Mouse (Mus musculus) urinary bladder, adult 2 months (tissue): Measurements from ENCODE around the gene Pex11g. TPM values are rescaled to one million over a fixed set of nuclear protein-coding genes. Genes with fewer than 3 reads are reported as not detected.

Source experiments
- DNase-seq: peaks from one replicate; pipeline ENCODE4 v3.0.0; 2022; ENCODE audit warnings: low spot score
- polyA plus RNA-seq: library from polyadenylated mRNA; depleted of rRNA; stranded (reverse); fragments of >200 nt; gene quantifications from 2 replicates; pipeline ENCODE4 v1.2.3, GENCODE M21; 2012; rRNA removed

The Pex11g gene
- 8.5 and 11.1 TPM in 2 replicates for polyA plus RNA-seq

DNA sequence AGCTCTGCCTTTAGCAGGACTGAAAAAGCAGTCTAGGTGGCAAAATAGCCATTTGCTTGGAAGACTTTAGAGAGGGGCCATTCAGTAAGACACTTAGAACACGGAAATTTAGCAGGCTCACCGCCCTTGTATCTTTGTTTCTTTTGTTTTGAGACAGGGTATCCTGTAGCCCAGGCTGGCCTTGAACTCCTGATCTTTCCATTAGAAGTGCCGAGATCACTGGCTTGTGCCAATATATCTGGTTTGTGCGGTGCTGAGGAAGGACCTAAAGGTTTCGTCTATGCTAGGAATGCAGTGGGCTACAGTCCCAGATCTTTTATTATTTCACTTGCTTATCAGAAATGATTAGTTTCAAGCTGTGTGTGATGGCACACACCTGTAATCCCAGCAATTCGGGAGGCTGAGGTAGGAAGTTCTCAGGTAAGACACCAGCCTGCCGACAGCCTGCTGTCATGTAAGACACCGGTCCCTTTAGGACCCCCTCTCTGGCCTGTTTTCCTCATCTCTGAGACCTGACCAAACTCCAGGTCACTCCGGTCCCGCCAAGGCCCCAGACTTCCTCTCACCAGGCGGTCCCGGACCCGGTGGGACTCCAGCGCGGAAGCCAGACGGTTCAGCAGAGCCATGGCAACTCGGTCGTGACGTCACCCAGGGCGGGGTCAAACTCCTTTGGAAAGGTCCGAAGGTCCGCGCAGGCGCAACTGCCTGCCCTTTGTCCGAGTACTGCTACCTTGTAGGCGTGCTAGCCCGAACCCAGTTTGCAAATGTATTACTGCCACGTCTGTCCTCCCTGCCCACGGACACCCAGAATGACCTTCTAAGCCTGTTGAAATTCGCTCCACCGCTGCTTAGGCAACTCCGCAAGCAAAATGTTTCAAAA lies at the start of gene Pex11g:
TSS of gene Pex11g (minus strand) at position 675 of the 880 bp plus-strand sequence.
- DNase-seq: peak; percentile 96

DNA sequence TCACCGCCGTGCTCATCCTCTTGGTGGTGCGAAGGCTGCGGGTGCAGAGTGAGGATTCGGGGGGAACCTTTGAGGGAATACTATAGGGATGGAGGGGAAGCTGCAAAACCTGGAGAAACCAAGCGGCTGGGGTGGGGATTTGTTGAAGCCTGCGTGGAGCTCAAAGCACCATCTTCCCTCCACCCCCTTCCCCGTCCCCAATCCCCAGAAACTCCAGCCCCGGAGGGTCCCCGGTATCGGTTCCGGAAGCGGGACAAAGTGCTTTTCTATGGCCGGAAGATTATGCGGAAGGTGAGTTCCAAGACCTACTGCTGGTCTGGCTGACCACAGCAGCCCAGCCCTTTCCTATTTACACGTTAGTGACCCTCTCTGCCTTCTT lies 49.6 kb upstream of the Pex11g start:
- no peak for DNase-seq

DNA sequence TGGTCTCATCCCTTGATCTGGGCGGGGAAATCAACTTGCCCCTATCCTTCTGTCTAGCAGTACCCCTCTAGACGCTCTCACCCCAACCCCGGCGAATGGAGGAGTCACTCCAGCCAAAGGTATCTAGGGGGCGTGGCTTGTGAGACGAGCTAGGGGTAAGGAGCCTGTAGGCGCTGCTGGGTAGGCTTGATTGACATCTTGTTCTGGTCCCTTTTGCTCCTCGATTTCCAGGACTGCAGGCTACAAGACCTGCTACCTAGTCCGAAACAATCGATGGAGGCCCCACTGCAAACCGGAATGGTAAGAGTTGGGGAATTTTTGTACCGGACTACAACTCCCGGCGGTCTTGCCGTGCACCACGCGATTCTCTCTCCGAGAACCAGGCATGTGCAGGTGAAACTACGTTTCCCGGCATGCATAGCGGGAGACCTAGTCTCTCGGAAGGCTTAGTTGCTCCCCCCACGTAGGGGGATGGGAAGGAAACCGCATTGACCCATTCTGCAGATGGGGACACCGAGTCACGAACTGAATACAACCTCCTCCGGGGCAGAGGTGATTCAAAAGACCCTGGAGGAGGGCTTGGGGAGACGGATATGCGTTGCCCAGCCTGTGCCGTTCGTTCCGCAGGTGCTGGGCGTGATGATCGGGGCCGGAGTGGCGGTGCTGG lies 49.1 kb upstream of the Pex11g start:
- DNase-seq: peak; percentile 78

DNA sequence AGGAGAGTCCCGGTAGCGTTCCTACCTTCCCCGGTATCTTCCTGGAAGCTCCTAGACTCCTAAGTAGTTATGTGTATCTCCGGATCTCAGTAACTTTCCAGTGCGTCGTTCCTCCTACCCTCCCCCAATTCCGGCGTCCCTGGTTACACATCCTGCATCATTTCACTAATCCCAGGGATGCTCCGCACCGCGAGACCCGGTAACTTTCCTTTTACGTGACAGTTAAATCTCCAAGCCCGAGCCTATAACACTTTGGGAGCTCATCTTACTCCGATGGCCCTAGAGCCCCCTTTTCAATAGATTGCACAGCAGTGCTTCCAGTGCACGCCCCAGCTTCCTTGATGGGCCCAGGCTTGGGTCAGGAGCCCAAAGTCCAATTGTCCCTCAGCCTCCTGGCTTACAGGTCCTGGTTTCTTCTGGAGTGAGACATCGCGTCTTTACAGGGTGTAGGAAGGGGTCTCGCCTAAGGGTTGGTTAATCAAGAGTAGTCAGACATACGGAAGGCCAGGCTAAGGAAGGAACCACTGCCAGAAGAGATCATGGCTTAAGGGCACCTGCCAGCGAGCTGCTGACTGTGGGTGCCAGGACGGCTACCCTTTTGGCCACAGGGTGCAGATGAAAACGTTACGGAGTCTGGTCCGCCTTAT lies 48.4 kb upstream of the Pex11g start:
- no peak for DNase-seq

DNA sequence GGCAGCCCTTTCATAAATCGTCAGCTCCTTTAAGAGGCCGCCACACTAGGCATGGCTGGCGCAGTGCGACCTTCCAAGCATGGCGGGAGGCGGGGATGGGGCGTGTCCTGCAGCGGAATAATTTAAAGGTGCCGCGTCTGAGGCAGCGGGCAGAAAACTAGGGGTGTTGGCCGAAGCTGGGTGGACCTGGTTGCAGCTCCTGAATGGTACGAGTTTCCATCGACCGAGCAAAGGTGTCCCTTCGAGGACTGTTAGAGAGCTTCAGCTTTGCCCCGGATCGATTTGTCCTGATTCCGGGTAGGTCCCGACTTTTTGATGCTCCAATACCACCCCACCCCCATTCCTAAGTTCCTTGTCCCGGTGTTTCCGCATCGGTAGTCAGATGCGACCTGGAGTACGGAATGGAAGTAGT lies 47.8 kb upstream of the Pex11g start, which contains the start of gene Pnpla6:
TSS of gene Pnpla6 (plus strand) at position 125 of the 412 bp plus-strand sequence.
- peak; percentile 78 for DNase-seq

DNA sequence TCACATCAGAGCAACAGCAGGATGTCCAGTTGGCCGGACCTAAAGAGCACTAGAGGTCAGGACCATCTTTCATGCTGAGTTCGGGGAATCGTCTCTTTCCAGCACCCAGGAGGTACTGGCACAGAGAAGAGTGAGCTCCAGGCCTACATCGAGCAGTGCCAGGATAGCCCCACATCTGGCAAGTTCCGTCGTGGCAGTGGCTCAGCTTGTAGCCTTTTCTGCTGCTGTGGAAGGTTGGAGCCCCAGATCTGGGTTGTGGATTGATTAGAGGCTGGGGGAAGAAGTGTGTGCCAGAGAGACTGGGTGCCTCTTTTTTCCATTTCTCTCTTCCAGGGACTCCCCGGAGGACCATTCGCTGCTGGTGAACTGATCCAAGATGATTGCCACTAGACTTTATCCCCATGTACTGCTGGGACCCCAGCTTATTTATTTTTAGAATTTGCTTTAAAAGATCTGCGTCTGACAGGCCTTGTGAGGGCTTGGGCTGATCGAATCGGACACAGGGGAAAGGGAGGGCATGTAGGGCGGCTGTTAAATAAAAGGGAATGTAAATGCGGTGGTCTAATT lies 47.3 kb upstream of the Pex11g start:
- no peak for DNase-seq

DNA sequence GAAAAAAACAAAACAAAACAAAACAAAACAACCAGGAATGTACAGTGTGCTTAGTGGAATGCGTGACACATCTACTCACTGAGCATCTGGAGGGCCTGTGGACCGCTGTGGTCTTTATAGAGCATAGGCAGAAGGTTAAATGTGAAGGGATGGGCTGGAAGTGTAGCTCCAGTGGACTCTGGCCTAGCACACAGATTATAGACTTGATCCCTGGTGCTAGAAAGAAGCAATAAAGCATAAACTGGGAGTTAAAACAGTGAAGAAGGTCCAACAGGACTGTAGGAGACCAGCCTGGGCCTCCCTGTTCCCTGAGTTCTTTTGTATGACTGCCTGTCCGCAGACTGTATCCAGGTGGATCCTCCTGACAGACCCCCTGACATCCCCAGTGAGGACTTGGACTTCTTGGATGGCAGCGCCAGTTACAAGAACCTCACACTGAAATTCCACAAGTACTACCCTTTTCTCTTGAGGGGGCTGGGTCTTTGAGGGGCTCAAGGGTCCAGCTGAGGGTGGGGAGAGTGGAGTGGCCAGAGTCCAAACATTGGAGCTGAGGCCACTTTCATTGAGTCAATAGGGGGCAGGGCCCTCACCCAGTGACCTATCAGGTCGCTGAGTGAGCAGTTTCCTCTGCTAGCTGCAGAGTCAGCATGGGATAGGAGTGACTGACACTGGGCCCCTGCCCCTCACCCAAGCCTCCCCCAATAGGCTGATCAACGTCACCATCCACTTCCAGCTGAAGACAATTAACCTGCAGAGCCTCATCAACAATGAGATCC lies 40.7 kb upstream of the Pex11g start:
- no peak for DNase-seq

DNA sequence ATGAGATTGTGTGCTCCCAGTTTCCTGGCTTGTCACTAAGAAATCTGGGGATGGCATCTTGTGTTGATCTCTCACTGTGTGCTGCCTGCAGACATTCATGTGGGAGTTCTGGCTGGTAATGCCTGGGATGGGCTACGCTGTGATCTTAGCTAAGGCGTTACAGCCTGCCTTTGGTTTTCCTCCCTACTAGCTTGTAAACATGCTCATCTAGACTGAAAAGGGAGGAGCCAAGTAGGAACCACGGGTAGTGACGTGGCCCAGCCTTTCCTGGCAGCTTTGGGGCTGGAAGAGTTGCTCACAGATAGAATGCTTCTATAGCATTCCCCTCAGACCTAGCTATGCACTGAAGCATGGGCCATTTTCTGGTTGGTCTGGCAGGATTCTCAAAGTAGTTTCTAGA lies 34.7 kb upstream of the Pex11g start:
- no peak for DNase-seq

DNA sequence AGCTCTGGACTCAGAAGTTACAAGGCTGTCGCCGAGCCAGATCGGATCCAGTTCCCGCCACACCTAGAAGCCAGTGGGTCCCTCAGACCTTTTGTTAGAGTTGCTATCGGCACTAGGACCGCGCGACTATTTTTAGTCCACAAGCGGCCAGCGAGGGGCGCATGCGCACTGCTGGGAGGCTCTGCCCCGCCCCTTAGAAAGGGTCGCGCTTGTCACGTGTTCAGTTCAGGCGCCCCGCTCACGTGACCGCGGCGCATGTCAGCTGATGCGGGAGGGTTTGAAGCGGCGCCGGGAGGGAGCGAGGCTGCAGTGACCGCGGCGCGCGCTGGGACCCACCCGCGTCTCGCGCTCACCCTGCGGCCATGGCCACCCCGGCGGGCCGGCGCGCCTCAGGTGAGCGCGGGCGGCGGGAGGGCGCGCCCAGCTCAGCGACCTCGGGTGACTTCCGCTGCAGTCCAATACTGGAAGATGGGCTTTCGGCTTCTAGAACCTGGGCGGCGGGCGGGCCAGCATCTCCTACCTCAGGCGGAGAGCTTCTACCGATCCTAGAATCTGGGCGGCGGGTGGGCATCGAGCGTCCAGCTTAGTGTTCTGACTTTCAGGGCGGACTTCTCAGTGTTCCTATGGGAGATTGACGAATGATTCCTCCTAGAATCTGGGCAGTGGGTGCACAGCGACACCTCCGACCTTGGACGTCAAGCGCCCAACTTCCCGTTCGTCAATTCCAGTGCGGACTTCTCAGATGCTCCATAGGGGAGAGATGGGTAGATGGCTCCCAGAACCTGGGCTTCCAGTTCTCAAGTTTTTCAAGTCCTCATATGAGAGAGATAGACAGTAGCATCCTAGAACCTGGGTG lies 33.0 kb upstream of the Pex11g start, which contains the start of gene Mcoln1:
TSS of gene Mcoln1 (plus strand) at position 223 of the 856 bp plus-strand sequence.
- peak; percentile 95 for DNase-seq

DNA sequence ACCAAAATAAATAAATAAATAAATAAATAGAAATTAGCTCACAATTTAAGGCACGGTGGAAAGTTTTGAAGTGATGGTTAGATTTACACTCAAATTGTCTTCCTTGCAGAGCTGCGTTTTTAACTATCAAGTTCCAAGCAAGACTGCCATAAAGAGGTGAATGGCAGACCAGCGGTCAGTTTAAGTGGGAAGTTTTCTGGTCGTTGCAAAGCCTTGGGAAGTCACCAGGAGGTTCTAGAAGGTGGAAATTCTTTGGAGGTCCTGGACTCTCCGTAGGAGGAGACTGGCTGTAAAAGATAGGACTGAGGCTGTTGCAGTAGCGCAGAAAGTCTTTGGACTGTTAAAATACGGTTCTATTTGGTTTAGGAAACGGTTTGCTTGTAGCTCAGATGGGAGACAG lies 32.3 kb upstream of the Pex11g start:
- no peak for DNase-seq

DNA sequence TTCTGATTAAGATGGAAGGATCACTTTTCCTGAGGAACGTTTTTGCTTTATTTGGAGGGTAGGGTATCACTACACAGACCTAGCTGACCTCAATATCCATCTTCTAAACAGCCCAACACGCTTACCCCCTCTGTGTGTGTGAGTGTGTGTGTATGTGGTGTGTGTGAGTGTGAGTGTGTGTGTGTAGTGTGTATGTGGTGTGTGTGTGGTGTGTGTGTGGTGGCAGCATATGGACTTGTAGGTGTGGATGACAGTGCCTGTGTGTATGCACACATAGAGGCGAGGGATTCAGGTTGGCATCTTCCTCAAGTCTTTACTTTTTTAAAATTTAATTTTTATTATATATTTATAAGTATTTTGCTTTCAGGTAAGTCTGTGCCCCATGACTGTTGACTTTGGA lies 31.1 kb upstream of the Pex11g start:
- DNase-seq: no peak

DNA sequence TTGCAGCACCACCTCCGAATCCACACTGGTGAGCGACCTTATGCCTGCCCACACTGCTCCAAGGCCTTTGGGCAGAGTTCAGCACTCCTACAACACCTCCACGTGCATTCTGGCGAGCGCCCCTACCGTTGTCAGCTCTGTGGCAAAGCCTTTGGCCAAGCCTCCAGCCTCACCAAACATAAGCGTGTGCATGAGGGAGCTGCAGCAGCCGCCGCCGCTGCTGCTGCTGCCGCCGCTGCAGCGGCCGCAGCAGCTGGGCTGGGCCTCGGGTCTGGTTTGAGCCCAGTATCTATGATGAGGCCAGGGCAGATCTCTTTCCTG lies 28.9 kb upstream of the Pex11g start:
- DNase-seq: no peak

DNA sequence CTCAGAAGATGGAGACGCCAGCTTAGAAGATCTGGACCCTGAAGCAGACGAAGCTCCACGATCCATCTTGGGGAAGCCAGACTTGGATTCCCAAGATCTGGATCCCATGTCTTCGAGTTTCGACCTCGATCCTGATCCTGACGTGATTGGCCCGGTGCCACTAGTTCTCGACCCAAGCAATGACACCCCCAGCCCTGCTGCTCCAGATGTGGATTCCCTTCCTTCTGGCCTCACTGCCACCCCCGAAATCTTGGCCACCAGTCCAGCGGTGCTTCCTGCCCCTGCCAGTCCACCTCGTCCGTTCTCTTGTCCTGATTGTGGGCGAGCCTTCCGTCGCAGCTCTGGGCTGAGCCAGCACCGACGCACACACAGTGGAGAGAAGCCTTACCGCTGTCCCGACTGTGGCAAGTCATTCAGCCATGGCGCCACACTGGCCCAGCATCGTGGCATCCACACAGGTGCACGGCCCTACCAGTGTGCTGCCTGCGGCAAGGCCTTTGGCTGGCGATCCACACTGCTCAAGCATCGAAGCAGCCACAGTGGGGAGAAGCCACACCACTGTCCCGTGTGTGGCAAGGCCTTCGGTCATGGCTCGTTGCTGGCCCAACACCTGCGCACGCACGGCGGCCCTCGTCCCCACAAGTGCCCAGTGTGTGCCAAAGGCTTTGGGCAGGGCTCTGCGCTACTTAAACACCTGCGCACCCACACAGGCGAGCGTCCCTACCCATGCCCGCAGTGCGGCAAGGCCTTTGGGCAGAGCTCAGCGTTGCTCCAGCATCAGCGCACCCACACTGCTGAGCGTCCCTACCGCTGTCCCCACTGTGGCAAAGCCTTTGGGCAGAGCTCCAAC lies 28.3 kb upstream of the Pex11g start:
- DNase-seq: no peak

DNA sequence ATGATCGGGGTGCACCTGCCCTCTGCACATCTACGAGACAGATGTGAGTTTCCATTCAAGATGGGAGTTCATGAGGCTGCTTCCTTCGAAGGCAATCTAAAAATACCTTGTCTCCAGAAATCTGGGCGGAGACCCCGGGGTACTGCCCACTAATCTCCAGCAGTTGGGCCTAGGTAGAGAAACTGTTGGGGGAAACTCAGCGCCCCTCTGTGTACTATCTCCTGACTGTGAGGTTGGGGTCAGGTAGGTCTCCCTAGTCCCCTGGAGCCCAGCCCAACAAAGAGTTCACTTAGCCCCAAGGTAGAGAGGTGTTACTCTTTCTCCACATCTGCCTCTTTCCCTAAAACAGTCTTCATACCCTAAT lies 26.3 kb upstream of the Pex11g start:
- DNase-seq: no peak

DNA sequence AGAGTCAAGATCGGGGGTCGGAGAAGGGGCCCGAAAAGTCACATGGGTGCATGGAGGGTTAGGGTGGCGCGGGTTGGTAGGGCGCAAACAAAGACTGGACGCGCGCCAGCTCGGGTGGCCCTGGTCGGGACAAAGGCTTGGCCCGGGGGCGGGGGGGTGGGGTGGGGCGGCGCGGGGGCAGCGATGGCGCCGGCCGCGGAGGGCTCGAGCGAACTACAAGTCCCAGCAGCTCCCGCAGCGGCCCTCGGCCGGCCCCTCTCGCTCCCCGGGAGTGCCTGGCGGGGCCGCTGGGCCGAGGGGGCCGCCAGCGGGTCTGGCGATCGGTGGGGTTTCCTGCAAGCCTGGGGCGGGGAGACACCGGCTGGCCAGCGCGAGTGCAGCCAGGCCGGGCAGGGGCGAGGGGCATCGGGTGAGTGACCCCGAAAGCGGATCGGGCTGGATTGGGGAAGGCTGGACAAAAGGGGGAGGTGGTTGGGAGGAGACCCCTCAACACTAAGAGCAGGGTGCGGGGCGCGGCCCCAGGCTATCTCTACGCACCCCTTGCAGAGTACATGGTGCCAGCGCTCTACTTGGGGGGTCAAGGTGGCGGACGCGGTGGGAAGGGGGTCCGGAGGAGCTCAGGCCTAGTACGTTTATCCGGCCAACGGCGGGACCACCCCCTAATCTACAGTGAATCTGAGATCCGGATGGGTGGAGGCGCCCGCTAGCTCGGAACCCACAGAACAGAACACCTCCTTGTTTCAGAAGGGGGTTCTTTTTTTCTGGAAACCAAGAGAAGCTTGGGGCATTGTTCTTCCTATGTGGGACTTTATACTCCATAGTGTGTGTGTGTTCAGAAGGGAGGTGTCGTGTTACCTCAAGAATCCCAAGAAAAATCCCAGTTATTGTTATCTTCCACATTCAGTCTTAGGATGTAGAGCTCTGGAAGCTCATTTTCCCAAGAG lies 25.7 kb upstream of the Pex11g start, which contains the start of gene Zfp358:
TSS of gene Zfp358 (plus strand) at position 238 of the 944 bp plus-strand sequence.
- DNase-seq: peak; percentile 66

DNA sequence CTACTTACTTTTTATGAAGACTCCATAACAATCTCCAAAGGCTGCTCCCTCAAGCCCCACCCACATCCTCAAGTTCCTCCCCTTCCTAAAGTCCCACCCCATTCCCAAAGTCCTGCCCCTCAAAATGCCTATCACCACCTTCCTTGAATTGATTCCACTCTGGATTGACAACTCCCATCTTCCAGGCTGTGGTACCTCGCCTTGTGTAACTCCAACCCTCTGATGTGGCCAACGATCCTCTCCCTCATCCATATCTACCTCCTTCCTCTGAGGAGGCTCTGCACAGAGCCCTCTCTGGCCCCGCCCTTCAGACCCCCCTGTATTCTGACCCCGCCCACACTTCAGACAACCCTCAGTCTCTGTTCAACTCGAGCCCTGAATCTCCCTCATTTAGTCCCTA lies 17.7 kb upstream of the Pex11g start:
- DNase-seq: no peak

DNA sequence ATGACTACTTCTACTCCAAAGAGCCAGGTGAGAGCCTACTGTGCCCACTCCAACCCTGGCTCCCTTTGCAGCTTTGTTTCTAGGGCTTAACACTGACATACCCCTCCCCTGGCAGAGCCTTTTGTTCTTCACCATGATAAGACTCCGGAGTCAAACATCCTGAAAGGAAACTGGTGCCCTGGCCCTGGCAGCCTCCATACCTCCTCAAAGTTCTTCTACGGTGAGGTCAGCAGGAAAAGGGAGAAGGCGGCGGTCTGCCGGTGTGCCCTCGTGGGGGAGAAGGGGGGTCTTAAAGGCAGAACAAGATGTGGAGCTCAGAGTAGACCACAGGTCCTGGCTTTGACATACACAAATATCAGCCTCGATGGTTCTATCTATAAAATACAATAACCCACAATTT lies 16.1 kb upstream of the Pex11g start:
- DNase-seq: no peak

DNA sequence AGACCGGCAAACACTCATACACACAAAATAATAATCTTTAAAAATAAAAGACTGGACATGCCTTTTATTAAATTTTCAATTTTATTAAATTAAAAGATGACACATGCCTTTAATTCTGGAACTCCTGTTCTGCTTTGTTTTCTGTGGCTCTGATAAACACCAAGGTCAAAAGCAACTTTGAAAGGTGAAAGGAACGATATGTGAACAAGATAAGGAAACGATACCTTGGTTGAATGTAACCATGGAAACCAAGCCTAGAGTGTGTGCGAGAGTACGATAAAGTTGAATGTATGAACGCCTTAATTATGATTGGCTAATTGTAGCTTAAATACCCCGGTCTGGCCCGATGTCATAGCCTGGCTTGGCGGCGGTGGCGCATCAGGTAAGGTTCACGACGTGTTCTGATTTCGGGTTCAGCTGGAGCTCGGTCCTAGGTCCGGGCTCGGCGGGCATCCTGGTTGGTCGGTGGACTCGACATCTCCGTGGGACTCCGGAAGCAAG lies 14.8 kb upstream of the Pex11g start:
- DNase-seq: no peak
